Mouse (Mus musculus) thymus, adult 18-20 months (tissue): ENCODE results near the gene Cryl1.

Source experiments
- DNase-seq, 2 experiments: peaks; one replicate each; pipeline ENCODE4 v3.0.0; 2022; ENCODE audit warnings: mixed read lengths in 2 of 2

Gene Cryl1

GRCm38 (mm10) chr14:57316662-57317600 is 81.4 kb downstream of the Cryl1 start:
- no peak for DNase-seq

DNA sequence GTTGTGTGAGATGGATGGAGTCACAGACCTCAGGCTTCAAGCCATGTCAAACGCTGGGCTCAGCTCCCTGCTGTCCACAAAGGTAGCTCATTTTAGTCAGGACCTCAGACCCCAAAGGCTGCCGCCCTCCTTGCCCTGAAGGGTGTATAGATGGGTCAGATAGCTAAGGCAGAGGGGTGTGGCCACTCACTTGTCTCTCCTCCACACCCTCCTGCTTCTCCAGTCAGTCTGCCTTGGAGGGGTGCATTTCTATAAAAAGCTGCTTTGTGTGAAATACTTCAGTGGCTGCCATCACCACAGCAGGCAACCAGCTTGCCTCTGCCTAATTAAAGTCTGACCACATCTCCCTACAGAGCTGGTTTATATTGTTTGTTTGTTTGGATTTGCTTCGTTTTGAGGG is 82.4 kb downstream of the Cryl1 start:
- no peak for DNase-seq

- DNase-seq: no peak
Measured at GRCm38 (mm10) chr14:57315551-57315950, 82.8 kb downstream of the Cryl1 start.

DNA sequence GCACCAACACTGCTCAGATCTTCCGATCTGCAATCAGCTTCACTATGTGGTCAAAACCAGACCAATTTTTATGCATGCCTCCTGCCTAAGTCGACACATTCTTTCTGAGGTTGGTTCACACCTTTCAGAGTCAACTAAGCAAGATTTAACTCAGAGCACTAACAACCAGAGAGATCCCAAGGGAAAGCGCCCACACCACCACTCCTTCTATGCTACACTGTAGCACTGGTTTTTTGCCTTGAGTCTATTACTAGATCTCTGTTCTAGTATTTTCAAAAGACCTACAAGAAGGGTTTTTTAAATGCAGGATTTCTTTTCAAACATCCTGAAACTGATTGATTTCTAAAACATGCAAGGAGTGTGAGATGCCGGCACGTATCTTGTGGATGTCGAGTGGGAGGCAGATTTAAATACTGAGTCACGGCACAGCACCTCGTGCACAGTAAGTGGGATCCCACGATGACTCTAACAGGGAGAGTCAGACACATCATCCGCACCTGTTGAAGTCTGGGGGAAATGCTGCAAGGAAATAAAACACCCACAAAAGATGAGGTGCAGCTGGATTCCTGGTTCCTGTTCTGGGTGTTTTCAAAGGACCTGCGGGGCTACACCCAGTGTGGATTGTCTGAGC is 96.6 kb downstream of the Cryl1 start:
- DNase-seq: no peak

DNA sequence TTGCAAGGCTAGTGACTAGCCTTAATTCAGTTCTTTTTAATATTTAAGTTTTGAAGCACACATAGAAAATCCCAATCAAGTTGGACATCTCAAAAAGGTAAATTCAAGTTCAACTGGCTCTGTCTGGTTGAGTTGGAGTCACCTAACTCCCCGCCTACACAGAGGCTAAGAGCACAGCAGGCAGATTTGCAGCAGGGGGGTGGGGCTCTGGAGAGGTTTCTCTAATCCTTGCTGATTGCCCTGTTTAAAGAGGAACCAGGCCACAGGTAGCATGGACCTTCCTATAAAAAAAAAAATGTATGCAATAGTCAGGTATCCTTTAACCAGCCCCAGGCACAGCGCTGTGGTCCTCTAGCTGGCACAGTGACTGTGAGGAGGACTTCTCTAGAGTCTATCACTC is 97.8 kb downstream of the Cryl1 start:
- no peak for DNase-seq

DNA sequence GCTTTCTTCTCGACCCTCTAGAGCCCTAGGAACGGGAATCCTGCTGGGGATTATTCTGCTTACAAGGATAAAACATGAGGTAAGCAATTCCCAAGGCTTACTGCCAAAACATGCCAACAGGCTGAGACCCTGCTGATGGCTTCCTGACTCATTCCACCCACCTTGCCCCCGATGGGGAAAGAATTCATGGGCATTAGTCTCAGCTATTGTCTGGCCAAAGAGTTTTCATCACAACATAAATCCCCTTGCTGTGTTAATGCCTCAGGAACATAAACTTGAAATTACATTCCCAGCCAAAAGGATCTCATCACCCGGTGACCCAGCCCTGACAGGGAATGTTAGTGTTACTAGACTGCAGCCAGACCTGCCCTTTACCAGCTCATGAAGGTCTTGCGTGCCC is 100.7 kb downstream of the Cryl1 start:
- no peak for DNase-seq

DNA sequence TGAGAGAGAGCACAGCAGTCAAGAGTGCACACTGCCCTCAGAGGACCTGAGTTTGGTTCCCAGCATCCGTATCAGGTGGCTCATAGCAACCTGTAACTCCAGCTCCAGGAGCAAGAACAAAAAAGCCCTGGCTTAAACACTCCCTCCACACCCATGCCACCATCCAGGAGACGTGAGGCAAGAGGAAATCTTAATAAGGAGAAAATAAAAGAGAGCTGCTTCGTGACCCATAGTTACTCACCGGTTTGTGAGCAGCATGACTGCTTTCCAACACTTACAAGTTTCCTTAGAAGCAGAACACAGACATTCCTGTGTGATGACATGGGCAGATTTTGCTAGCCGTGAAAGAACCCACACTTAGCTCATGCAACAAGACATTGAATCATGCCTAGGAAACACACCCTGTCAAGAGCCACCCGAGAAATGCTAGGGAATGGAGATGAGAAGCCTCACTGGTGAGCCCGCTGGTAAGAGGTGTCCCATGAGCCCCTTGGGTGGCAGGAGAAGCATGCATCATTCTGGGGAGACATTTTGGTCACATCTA is 106.9 kb downstream of the Cryl1 start:
- DNase-seq: no peak

- DNase-seq: no peak
Measured at GRCm38 (mm10) chr14:57289105-57289504, 109.2 kb downstream of the Cryl1 start.

- DNase-seq: no peak
Measured at GRCm38 (mm10) chr14:57283816-57284215, 114.5 kb downstream of the Cryl1 start.

DNA sequence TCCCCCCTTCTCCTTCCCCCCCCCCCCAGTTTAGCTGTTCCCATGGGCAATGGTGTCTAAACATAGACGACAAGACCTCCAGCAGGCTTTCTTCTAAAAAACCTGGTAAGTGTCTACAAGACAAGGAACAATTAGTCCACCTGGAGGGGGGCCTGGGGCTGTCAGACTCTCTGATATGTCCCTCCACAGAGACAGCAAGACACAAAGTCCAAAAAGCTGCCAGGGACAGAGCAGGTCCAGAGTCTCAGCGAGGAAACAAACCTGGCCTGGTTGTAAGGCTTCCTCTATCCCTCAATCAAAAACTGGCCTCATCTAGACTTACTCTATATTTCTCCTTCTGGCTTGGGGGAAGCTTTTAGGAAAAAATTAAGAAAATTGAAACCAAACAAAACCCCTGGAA is 115.7 kb downstream of the Cryl1 start:
- no peak for DNase-seq

DNA sequence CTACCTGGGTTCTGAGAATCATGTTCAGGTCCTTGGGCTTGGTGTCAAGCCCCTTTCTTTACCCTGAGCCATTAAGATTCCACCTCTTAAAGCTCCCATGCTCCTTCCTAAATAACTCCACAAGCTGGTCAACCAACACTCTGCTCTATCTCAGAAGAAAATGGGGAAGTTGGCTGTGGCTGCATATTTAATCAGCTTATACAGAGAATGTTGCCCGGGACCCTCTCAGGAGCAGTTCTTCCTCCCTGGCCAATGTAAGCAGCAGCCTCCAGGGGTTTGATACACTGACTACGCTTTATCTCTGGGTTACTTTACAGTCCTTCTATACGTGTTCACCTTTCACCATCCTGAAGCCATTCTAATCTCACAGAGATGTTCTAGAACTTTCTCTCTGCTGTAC is 117.5 kb downstream of the Cryl1 start:
- DNase-seq: no peak

DNA sequence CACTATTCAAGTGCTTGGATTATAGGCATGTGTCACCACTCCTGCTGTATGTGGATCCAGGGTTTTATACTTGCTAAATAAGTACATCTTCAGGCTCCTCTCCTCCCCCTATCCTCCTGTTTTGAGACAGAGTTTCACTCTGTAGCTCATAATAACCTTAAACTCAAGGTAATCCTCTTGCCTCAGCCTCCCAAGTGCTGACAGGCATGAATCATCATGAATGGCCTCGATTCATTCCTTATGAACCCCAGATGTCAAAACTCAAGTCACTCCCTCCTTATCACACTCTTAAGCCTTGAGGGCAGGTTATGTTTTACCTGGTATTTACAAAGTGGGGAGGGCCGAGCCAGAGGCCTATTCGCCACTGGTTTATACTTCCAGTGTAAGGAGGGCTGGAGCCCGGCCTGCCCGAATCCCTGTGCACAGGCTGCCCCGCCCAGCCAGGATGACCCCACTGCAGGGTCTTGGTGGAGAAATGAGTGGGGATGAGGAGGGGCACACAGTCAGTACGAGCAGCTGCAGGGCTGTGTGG is 121.8 kb downstream of the Cryl1 start:
- no peak for DNase-seq

DNA sequence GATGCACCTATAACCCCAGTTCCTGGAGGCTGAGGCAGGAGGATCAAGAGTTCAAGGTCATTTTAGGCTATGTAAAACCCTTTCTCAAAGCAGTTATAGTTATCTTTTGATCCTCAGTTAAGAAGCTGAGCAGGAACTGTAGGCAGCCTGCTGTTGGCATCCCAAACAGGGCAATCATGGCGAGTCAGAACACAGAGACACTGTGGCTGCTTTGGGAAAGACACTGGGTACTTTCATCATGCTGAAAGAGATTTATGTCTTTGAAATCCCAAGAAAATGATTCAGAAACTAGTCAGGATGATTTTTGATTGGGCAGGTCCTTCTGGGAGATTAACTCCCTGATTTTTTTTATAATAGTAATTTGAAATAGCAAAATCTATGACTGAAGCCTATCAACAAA is 126.0 kb downstream of the Cryl1 start:
- no peak for DNase-seq

GRCm38 (mm10) chr14:57271861-57272260 is 126.5 kb downstream of the Cryl1 start:
- DNase-seq: no peak

DNA sequence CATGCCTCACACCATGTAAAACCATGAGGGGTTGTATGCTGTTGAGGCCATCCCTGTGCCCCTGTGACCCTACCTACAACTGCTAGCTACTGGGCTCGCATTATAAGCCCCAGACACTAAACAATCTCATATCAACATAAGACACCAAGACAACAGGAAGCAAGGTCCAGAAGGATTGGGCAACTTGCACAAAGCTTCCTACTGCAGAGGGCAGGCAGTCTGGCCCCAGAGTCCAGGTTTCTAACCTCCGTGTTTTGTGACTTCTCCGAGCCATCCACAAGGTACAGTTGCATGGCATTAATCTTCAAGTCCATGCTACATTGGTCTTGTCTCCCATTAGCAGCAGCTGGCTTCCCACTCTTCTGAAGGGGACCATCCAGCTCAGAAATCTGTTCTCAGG is 129.4 kb downstream of the Cryl1 start:
- no peak for DNase-seq

- DNase-seq: no peak
Measured at GRCm38 (mm10) chr14:57268344-57268743, 130.0 kb downstream of the Cryl1 start.

DNA sequence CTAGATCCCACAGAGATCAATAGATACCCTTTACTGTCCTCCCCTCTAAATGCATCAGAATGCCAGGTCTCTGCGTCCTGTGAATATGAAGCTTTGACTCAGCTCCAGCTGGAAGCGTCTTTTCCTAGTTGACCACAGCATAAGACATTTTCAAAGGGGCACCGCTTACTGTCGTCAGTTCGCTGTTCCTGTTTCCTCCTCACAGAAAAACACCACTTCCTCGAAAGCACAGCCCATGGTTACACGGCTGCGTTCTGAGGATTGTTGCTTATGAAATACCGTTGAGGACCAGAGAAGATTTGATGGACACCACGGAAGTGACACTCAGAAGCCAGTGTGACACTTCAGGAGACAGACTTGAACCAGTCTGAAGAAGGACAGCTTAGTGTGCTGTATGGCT is 134.4 kb downstream of the Cryl1 start:
- DNase-seq: no peak

DNA sequence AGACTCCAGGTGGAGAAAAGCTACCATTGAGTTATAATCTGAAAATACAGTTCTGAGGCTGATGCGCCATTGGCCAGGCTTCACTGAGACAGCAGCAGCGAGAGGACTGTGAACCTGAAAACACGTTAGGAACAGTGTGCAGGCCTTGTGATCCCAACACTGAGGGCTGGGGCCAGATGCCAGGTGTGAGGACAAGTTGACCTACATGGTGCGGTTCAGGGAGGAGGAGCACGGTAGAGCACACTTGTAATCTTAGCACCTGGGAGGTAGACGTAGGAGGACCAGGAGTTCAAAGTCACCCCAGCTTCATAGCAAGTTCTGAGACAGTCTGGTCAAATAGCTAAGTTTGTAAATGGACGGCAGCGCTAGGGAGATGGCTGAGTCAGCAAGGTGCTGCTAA is 139.0 kb downstream of the Cryl1 start:
- DNase-seq: no peak

DNA sequence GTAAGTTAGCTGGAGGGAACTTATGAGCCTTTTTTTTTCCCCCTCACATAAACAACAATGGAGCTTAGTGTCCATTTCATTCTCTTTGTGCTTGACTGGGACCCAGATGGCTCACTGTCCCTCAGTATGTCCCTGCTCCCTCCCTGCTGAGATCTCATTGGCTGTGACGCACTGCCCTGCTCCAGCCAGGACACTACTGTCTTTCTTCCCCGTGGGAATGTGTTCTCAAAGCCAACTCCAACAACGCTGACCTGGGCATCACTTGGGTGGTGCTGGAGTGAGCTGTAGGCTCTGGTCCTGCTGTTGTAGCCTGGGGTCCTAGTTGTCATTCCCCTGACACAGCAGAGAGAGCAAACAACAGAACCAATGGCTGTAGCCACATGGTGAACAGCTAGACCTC is 149.7 kb downstream of the Cryl1 start:
- no peak for DNase-seq

DNA sequence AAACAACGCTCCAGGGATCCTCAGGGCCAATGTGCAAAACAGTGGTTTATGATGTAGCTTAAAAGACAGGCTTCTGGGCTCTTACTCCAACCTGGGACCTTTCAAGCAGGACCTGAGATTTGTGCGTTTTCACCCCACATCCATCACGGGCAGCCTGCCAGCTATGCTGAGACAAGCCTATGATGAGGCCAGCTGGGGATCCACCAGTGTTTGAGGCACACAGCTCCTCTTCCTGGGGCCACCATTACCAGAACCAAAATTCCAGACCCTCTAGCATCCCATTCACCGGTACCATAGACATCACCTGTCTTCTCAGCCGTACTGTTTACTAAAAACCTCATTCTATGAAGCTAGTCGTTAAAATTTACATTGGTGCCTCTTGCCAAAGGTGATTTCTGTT is 151.8 kb downstream of the Cryl1 start:
- no peak for DNase-seq

DNA sequence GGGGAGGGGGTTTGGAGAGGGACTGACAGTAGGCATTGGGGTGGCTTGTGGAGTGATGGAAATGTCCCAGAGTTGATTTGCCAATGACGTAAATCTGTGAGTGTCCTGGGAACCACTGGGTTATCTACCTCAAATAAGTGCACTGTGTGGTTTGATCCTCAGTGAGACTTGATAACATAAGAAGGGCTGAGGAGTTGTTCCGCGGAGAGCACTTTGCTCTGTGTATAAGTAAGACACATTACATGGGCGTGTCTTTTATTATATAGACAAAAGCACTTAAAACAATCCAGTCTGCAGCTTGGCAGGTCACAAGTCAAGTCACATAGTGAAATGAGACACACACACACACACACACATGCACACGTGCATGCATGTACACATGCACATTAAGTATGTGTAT is 155.4 kb downstream of the Cryl1 start:
- DNase-seq: no peak

DNA sequence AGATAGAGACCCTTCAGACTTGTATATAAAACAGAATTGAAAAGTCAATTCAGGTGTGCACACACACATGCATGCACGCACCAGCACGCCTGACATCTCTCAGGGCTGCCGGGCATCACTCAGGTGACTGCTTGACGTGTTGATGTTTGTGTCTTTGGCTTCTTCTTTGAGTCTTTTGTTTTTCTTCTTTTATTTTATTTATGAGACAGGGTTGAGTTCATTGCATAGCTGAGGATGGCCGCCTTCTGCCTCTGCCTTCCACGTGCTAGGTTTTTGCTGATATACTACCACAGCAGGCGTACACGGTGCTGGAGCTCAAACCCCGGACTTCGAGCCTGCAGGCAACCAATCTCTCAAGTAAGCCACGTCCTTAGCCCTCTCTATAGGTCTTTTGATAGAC is 163.1 kb downstream of the Cryl1 start:
- DNase-seq: no peak

- DNase-seq: no peak
Measured at GRCm38 (mm10) chr14:57234711-57235110, 163.6 kb downstream of the Cryl1 start.
